Mouse (Mus musculus) adrenal gland, postnatal 25 days (tissue): Measurements from ENCODE around the gene Bicd1. TPM values are rescaled to one million over a fixed set of nuclear protein-coding genes. Genes with fewer than 3 reads are reported as not detected.
"Not testable (repeated sequence)": the region's sequence is repeated elsewhere in the genome, so short reads cannot be mapped to it uniquely, and the experiment has no call there.

ENCODE experiments used
- DNase-seq: peaks from one replicate; pipeline ENCODE4 v3.0.0; 2021; ENCODE audit warnings: mixed read lengths
- long read RNA-seq: library from polyadenylated mRNA; stranded (forward); transcript quantifications from one replicate; pipeline ENCODE4 v2.0.0, GENCODE M21; 2021
- total RNA-seq: library from RNA; stranded (reverse); gene quantifications from 2 replicates; pipeline ENCODE4 v1.2.3, GENCODE M21; 2021

The Bicd1 gene
- 3.5 and 6.0 TPM in 2 replicates for total RNA-seq
- long read RNA-seq, partial matches to known transcripts, result 0 of 1 reads
- long read RNA-seq, other reads (novel, unspliced or antisense), result 1 of 1 reads

- peak; percentile 74 for DNase-seq
Measured at GRCm38 (mm10) chr6:149408833-149409332, at the start of gene Bicd1. Gene Bicd1, plus strand, starts transcription at chr6:149408886.

GRCm38 (mm10) chr6:149362533-149362932, 46.2 kb upstream of the Bicd1 start:
- not testable (repeated sequence) for DNase-seq

- not testable (repeated sequence) for DNase-seq
Measured at GRCm38 (mm10) chr6:149365975-149366374, 42.7 kb upstream of the Bicd1 start.

GRCm38 (mm10) chr6:149366403-149366802, 42.3 kb upstream of the Bicd1 start:
- DNase-seq, result no peak

- peak; percentile 57 for DNase-seq
Measured at GRCm38 (mm10) chr6:149374986-149375457, 33.7 kb upstream of the Bicd1 start.

- no peak for DNase-seq
Measured at GRCm38 (mm10) chr6:149383531-149383930, 25.2 kb upstream of the Bicd1 start.

- no peak for DNase-seq
Measured at GRCm38 (mm10) chr6:149386389-149386788, 22.3 kb upstream of the Bicd1 start.

- DNase-seq, result not testable (repeated sequence)
Measured at GRCm38 (mm10) chr6:149389626-149390025, 19.1 kb upstream of the Bicd1 start.

GRCm38 (mm10) chr6:149399396-149399795, 9.3 kb upstream of the Bicd1 start:
- DNase-seq, result no peak

- peak; percentile 1 for DNase-seq
Measured at GRCm38 (mm10) chr6:149409341-149409740, 655 bp downstream of the Bicd1 start.

- no peak for DNase-seq
Measured at GRCm38 (mm10) chr6:149409845-149410244, 1.2 kb downstream of the Bicd1 start.

GRCm38 (mm10) chr6:149413256-149413655, 4.6 kb downstream of the Bicd1 start:
- peak; percentile 3 for DNase-seq

- no peak for DNase-seq
Measured at GRCm38 (mm10) chr6:149424748-149425147, 16.1 kb downstream of the Bicd1 start.

- DNase-seq, result no peak
Measured at GRCm38 (mm10) chr6:149439140-149439539, 30.5 kb downstream of the Bicd1 start.

GRCm38 (mm10) chr6:149442884-149443283, 34.2 kb downstream of the Bicd1 start:
- DNase-seq, result no peak

- no peak for DNase-seq
Measured at GRCm38 (mm10) chr6:149445854-149446253, 37.2 kb downstream of the Bicd1 start.

GRCm38 (mm10) chr6:149457324-149457723, 48.6 kb downstream of the Bicd1 start:
- no peak for DNase-seq

GRCm38 (mm10) chr6:149460971-149461370, 52.3 kb downstream of the Bicd1 start:
- no peak for DNase-seq

- no peak for DNase-seq
Measured at GRCm38 (mm10) chr6:149471477-149471876, 62.8 kb downstream of the Bicd1 start.

GRCm38 (mm10) chr6:149472441-149472840, 63.8 kb downstream of the Bicd1 start:
- not testable (repeated sequence) for DNase-seq

- DNase-seq, result not testable (repeated sequence)
Measured at GRCm38 (mm10) chr6:149481868-149482267, 73.2 kb downstream of the Bicd1 start.

- no peak for DNase-seq
Measured at GRCm38 (mm10) chr6:149494662-149495061, 86.0 kb downstream of the Bicd1 start.

- DNase-seq, result no peak
Measured at GRCm38 (mm10) chr6:149495925-149496324, 87.2 kb downstream of the Bicd1 start.

- peak; percentile 41 for DNase-seq
Measured at GRCm38 (mm10) chr6:149565720-149566498, 157.2 kb downstream of the Bicd1 start.
